Mouse (Mus musculus): ENCODE measurements around the gene Itsn1.

DNA sequence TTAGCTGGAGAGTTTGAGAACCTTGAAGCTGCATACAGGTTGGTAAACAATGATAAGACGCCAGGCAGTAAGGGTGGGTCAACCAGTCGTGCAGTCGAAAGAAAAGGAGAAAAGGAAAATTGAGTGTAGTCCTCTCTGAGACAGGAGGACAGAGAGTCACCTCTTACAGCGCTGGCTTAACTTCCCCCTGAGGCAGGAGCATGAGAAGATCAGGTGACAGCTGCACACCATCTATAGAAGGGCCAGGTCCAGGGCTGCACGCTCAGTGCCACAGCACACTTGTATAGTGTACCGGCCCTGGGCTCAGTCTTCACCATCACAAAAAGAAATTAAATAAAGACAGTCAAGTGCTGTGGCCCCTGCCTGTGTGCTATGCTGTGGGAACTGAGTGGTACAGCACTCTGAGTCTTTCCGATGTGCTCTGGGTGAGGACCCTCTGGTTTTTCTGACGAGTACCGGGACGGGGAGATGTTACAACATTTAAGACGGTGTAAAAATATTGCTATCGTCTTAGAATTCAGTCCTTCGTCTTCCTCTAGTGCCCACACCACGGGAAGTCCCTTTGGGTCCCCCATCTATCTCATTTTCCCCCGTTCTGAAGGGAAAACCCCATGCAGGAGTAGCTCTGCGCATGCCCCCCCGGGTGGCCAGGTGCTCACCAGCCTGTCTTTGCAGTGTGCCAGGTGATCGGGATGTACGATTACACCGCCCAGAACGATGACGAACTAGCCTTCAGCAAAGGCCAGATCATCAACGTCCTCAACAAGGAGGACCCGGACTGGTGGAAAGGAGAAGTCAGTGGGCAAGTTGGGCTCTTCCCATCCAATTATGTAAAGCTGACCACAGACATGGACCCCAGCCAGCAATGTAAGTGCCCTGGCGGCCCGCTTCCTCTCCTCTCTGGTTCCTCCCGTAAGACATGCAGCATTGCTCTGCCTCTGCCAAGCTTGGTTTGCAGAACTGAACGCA lies 140.1 kb downstream of the Itsn1 start:
- TF ChIP-seq EP300 (IDR thresholded peaks at IDR 0.05) (no peak), CTCF (IDR thresholded peaks at IDR 0.05) (no peak)
